7 mouse cellular contexts compared by ENCODE assay signal in genomic region chr2:108584799-108585198, GRCm38 (mm10).
"Had no signal": no experiment of that assay in that cellular context is flagged by ENCODE, and none has a peak within 500 bp of the region (broad histone marks: within the 10 kb centered on the region; RNA-seq: fewer than 3 reads in every experiment).

No protein-coding gene starts in this region.

- DNase-seq: kidney, adult 11 months; kidney, adult 9 months; kidney, postnatal 36 days; layer of hippocampus, postnatal 36 days; lung, adult 2 months; lung, postnatal 36 days; thymus, postnatal 4 days had no signal
